Mouse (Mus musculus): ENCODE measurements around the gene Gngt2.

- TF ChIP-seq CTCF (IDR thresholded peaks at IDR 0.05; ENCODE audit: extremely low read depth, insufficient read length, insufficient replicate concordance, low read depth, low read length): no peak
- no peak for TF ChIP-seq POLR2A (IDR thresholded peaks at IDR 0.05; ENCODE audit: low read depth, low read length)
Observed at GRCm38 (mm10) chr11:95837059-95837458, at the start of gene Gngt2.

Data from small intestine, adult 2 months (tissue).